11 mouse cellular contexts compared by ENCODE assay signal in the genomic region with DNA sequence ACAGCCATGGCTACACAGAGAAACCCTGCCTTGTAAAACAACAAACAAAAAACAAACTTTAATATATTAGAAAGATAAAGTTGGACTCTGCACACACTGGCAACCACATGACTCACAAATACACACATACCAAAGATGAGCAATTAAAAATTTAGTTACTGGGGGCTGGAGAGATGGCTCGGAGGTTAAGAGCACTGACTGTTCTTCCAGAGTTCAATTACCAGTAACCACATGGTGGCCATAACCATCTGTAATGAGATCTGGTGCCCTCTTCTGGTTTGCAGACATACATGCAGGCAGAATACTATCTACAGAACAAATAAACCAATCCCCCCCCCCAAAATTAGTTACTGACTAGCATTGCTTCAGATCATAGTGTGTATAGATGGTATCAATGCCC. TPM values are rescaled to one million over a fixed set of nuclear protein-coding genes. Genes with fewer than 3 reads are reported as not detected.
DNase-seq lines count a peak whose midpoint lies in the region; ATAC-seq and TF ChIP-seq lines count a peak whose summit lies in the region.
"Had no signal": no experiment of that assay in that cellular context is flagged by ENCODE, and none has a peak within 500 bp of the region (broad histone marks: within the 10 kb centered on the region; RNA-seq: fewer than 3 reads in every experiment).

No protein-coding gene starts in this region.

- DNase-seq in lung, postnatal 36 days, result peak; percentile 13
- no peak for DNase-seq in lung, postnatal 4 days
- DNase-seq in Patski (ENCODE audit: low read depth, low spot score), result no peak
- DNase-seq in naive thymus-derived CD4-positive, alpha-beta T cell, adult 2 months (ENCODE audit: low read depth), result peak; percentile 16
- DNase-seq in adrenal gland, postnatal 14 days, result no peak
- DNase-seq in layer of hippocampus, adult 9-10 months (ENCODE audit: low spot score), result no peak

- H3K27ac ChIP-seq in heart, embryonic 15.5 days, result peak overlapping the region; percentile 75; the same call in 1 of the 2 replicates
- no peak overlapping the region for H3K27ac ChIP-seq in heart, embryonic 12.5 days (ENCODE audit: poor library complexity, severe bottlenecking)
- H3K27ac ChIP-seq: hindbrain, embryonic 14.5 days; neural tube, embryonic 12.5 days had no signal

- WGBS in heart, embryonic 15.5 days, result 86% methylated on average over 1 of the region's 1 CpGs
- WGBS in heart, embryonic 12.5 days, result 77% methylated on average over 1 of the region's 1 CpGs

- CTCF ChIA-PET in Patski (lab: Charles Lee), result interaction anchor here (1.8 kb wide), 1 partner anchor 13 kb away, joined by 4 read pairs; no protein-coding TSS in a partner anchor

- no peak overlapping the region for H3K9ac ChIP-seq in heart, embryonic 15.5 days
- H3K9ac ChIP-seq in heart, embryonic 12.5 days, result no peak overlapping the region
- H3K9ac ChIP-seq: hindbrain, embryonic 14.5 days; lung, embryonic 15.5 days; neural tube, embryonic 12.5 days had no signal

- H3K4me3 ChIP-seq in heart, embryonic 15.5 days, result no peak overlapping the region
- no peak overlapping the region for H3K4me3 ChIP-seq in heart, embryonic 12.5 days
- H3K4me3 ChIP-seq: lung, embryonic 15.5 days; neural tube, embryonic 12.5 days had no signal

- in situ Hi-C loops in Patski (cut with MboI; ENCODE audit: low pct_unique_long_range_greater_than_20kb), result loop anchor here (5.0 kb wide), 1 partner anchor 254 kb away; no protein-coding TSS in a partner anchor

- H3K36me3 ChIP-seq in heart, embryonic 15.5 days, result no peaks in the 10 kb centered on the region
- no peaks in the 10 kb centered on the region for H3K36me3 ChIP-seq in heart, embryonic 12.5 days
- H3K36me3 ChIP-seq: lung, embryonic 15.5 days; neural tube, embryonic 12.5 days had no signal

- TF ChIP-seq CTCF in Patski (IDR thresholded peaks at IDR 0.05), result peak; percentile 62

- no peaks in the 10 kb centered on the region for H3K27me3 ChIP-seq in heart, embryonic 15.5 days
- H3K27me3 ChIP-seq in heart, embryonic 12.5 days (replicated peaks), result no peaks in the 10 kb centered on the region
- H3K27me3 ChIP-seq in Patski, result no peaks in the 10 kb centered on the region
- H3K27me3 ChIP-seq: lung, embryonic 15.5 days; neural tube, embryonic 12.5 days had no signal

- peaks cover 28% of the 10 kb centered on the region for H3K4me1 ChIP-seq in heart, embryonic 15.5 days (replicated peaks)
- peaks cover 24% of the 10 kb centered on the region for H3K4me1 ChIP-seq in heart, embryonic 12.5 days (replicated peaks)

- no peak overlapping the region for H3K4me2 ChIP-seq in heart, embryonic 15.5 days
- no peak overlapping the region for H3K4me2 ChIP-seq in heart, embryonic 12.5 days
- H3K4me2 ChIP-seq: hindbrain, embryonic 14.5 days; lung, embryonic 15.5 days; neural tube, embryonic 12.5 days had no signal

- no peak for ATAC-seq in heart, embryonic 15.5 days (replicated peaks; ENCODE audit: insufficient number of reproducible peaks, insufficient read depth, low FRiP score, low read depth)
- no peak for ATAC-seq in heart, embryonic 12.5 days (ENCODE audit: insufficient number of reproducible peaks, low FRiP score)
- no peak for ATAC-seq in Patski

- no peaks in the 10 kb centered on the region for H3K9me3 ChIP-seq in heart, embryonic 15.5 days (replicated peaks)
- H3K9me3 ChIP-seq in heart, embryonic 12.5 days (replicated peaks), result peaks cover 5% of the 10 kb centered on the region
- H3K9me3 ChIP-seq: lung, embryonic 15.5 days; neural tube, embryonic 12.5 days had no signal

- POLR2A ChIA-PET in Patski (lab: Charles Lee), result interaction anchor here (0.6 kb wide), 1 partner anchor 35 kb away, joined by 3 read pairs; no protein-coding TSS in a partner anchor

RNA-seq across cellular contexts. Expression of a gene that starts 58.7 kb away (rescaled TPM):
- polyA plus RNA-seq in heart, embryonic 15.5 days (2015; fragmentation: Nextera tagmentation; extraction: Ambion mirVana), result 0.58 and 0.62 TPM in 2 replicates
- 0.12 and 0.36 TPM in 2 replicates for polyA plus RNA-seq in heart, embryonic 12.5 days (2016; fragmentation: Nextera tagmentation; extraction: Ambion mirVana)
- 0.01 TPM for polyA plus RNA-seq in Patski (2021)
- 10.3 and 12.3 TPM in 2 replicates for total RNA-seq in adrenal gland, postnatal 14 days (2021)

Comparison
In these comparisons a context has a peak if more than half of its experiments do, and no peak if none do; other contexts are left out.
1. DNase-seq: peak in lung, postnatal 36 days (single experiment) and naive thymus-derived CD4-positive, alpha-beta T cell, adult 2 months (single experiment); none in lung, postnatal 4 days (0 of 2), Patski (single experiment), adrenal gland, postnatal 14 days (single experiment) and layer of hippocampus, adult 9-10 months (single experiment).